Mouse (Mus musculus): ENCODE results near the gene Stxbp1. TPM values are rescaled to one million over a fixed set of nuclear protein-coding genes. Genes with fewer than 3 reads are reported as not detected.

Gene Stxbp1
- polyA plus RNA-seq, 1 experiment from 2014 or later, result 22.2 TPM

- H3K4me2 ChIP-seq, result no peak overlapping the region
- H3K27ac ChIP-seq (ENCODE audit: low read depth), result no peak overlapping the region
- no peak for ATAC-seq (ENCODE audit: insufficient read depth)
- H3K27me3 ChIP-seq (ENCODE audit: insufficient read depth, low read length), result no peaks in the 10 kb centered on the region
- DNase-seq, result peak; percentile 63
- H3K9me3 ChIP-seq (ENCODE audit: low read depth, low read length), result no peaks in the 10 kb centered on the region
- no peak overlapping the region for H3K4me3 ChIP-seq (ENCODE audit: low read depth, low read length)
- TF ChIP-seq CTCF (IDR thresholded peaks at IDR 0.05; ENCODE audit: low read depth), result no peak
- H3K4me1 ChIP-seq (ENCODE audit: insufficient read depth), result no peaks in the 10 kb centered on the region
- WGBS, result 46% methylated on average over 19 of the region's 19 CpGs
- no peak overlapping the region for H3K9ac ChIP-seq
- H3K36me3 ChIP-seq (ENCODE audit: insufficient read depth), result no peaks in the 10 kb centered on the region
Observed at GRCm38 (mm10) chr2:32768661-32769285, 78.3 kb downstream of the Stxbp1 start.

- Histone ChIP-seq H3K9ac (no peak overlapping the region), H3K9me3 (ENCODE audit: low read depth, low read length) (no peaks in the 10 kb centered on the region), H3K27ac (ENCODE audit: low read depth) (no peak overlapping the region), H3K4me1 (ENCODE audit: insufficient read depth) (no peaks in the 10 kb centered on the region), H3K4me3 (ENCODE audit: low read depth, low read length) (no peak overlapping the region), H3K27me3 (ENCODE audit: insufficient read depth, low read length) (no peaks in the 10 kb centered on the region), H3K36me3 (ENCODE audit: insufficient read depth) (peaks cover 10% of the 10 kb centered on the region; the same call in 1 of the 2 replicates), H3K4me2 (no peak overlapping the region)
- ATAC-seq (ENCODE audit: insufficient read depth) (no peak), DNase-seq (no peak)
- TF ChIP-seq CTCF (IDR thresholded peaks at IDR 0.05; ENCODE audit: low read depth), result no peak
- 68% methylated on average over 12 of the region's 12 CpGs for WGBS
Observed at GRCm38 (mm10) chr2:32767241-32767640, 79.8 kb downstream of the Stxbp1 start.

- DNase-seq (no peak), ATAC-seq (ENCODE audit: insufficient read depth) (no peak)
- Histone ChIP-seq H3K9me3 (ENCODE audit: low read depth, low read length) (no peaks in the 10 kb centered on the region), H3K4me3 (ENCODE audit: low read depth, low read length) (no peak overlapping the region), H3K36me3 (ENCODE audit: insufficient read depth) (peaks cover 30% of the 10 kb centered on the region), H3K9ac (no peak overlapping the region), H3K27me3 (ENCODE audit: insufficient read depth, low read length) (no peaks in the 10 kb centered on the region), H3K4me1 (ENCODE audit: insufficient read depth) (no peaks in the 10 kb centered on the region), H3K4me2 (no peak overlapping the region), H3K27ac (ENCODE audit: low read depth) (no peak overlapping the region)
- 74% methylated on average over 3 of the region's 3 CpGs for WGBS
- peak; percentile 55 for TF ChIP-seq CTCF (IDR thresholded peaks at IDR 0.05; ENCODE audit: low read depth)
Observed at GRCm38 (mm10) chr2:32763353-32763752, 83.7 kb downstream of the Stxbp1 start.

GRCm38 (mm10) chr2:32761859-32762258 is 85.2 kb downstream of the Stxbp1 start:
- DNase-seq, result no peak
- Histone ChIP-seq H3K36me3 (ENCODE audit: insufficient read depth) (peaks cover 30% of the 10 kb centered on the region), H3K27ac (ENCODE audit: low read depth) (no peak overlapping the region), H3K4me3 (ENCODE audit: low read depth, low read length) (no peak overlapping the region), H3K27me3 (ENCODE audit: insufficient read depth, low read length) (no peaks in the 10 kb centered on the region), H3K9ac (no peak overlapping the region), H3K4me1 (ENCODE audit: insufficient read depth) (no peaks in the 10 kb centered on the region), H3K9me3 (ENCODE audit: low read depth, low read length) (no peaks in the 10 kb centered on the region), H3K4me2 (no peak overlapping the region)
- TF ChIP-seq CTCF (IDR thresholded peaks at IDR 0.05; ENCODE audit: low read depth), result no peak
- no peak for ATAC-seq (ENCODE audit: insufficient read depth)
- WGBS, result 82% methylated on average over 4 of the region's 4 CpGs

- DNase-seq (no peak), ATAC-seq (ENCODE audit: insufficient read depth) (no peak)
Observed at GRCm38 (mm10) chr2:32761361-32761760, 85.7 kb downstream of the Stxbp1 start.

GRCm38 (mm10) chr2:32759001-32759400 is 88.0 kb downstream of the Stxbp1 start:
- Histone ChIP-seq H3K27me3 (ENCODE audit: insufficient read depth, low read length) (no peaks in the 10 kb centered on the region), H3K36me3 (ENCODE audit: insufficient read depth) (peaks cover 43% of the 10 kb centered on the region), H3K4me1 (ENCODE audit: insufficient read depth) (no peaks in the 10 kb centered on the region), H3K4me3 (ENCODE audit: low read depth, low read length) (no peak overlapping the region), H3K4me2 (no peak overlapping the region), H3K9me3 (ENCODE audit: low read depth, low read length) (no peaks in the 10 kb centered on the region), H3K27ac (ENCODE audit: low read depth) (no peak overlapping the region), H3K9ac (no peak overlapping the region)
- ATAC-seq (ENCODE audit: insufficient read depth) (no peak), DNase-seq (no peak)
- TF ChIP-seq CTCF (IDR thresholded peaks at IDR 0.05; ENCODE audit: low read depth), result no peak
- 87% methylated on average over 2 of the region's 2 CpGs for WGBS

More at GRCm38 (mm10) chr2:32761361-32761760, 85.7 kb downstream of the Stxbp1 start:
- H3K27me3 ChIP-seq (ENCODE audit: insufficient read depth, low read length), result no peaks in the 10 kb centered on the region
- no peak overlapping the region for H3K4me3 ChIP-seq (ENCODE audit: low read depth, low read length)
- WGBS, result 84% methylated on average over 14 of the region's 14 CpGs
- no peak overlapping the region for H3K27ac ChIP-seq (ENCODE audit: low read depth)
- H3K9me3 ChIP-seq (ENCODE audit: low read depth, low read length), result no peaks in the 10 kb centered on the region
- no peak for TF ChIP-seq CTCF (IDR thresholded peaks at IDR 0.05; ENCODE audit: low read depth)
- no peak overlapping the region for H3K4me2 ChIP-seq
- no peaks in the 10 kb centered on the region for H3K4me1 ChIP-seq (ENCODE audit: insufficient read depth)
- H3K36me3 ChIP-seq (ENCODE audit: insufficient read depth), result peaks cover 30% of the 10 kb centered on the region
- H3K9ac ChIP-seq, result no peak overlapping the region

GRCm38 (mm10) chr2:32758503-32758902 is 88.5 kb downstream of the Stxbp1 start:
- H3K36me3 ChIP-seq (ENCODE audit: insufficient read depth), result peaks cover 44% of the 10 kb centered on the region
- 59% methylated on average over 8 of the region's 8 CpGs for WGBS
- H3K27me3 ChIP-seq (ENCODE audit: insufficient read depth, low read length), result no peaks in the 10 kb centered on the region
- no peaks in the 10 kb centered on the region for H3K4me1 ChIP-seq (ENCODE audit: insufficient read depth)
- no peak overlapping the region for H3K27ac ChIP-seq (ENCODE audit: low read depth)
- ATAC-seq (ENCODE audit: insufficient read depth) (no peak), DNase-seq (no peak)
- no peak overlapping the region for H3K4me2 ChIP-seq
- H3K4me3 ChIP-seq (ENCODE audit: low read depth, low read length), result no peak overlapping the region
- no peak overlapping the region for H3K9ac ChIP-seq
- no peaks in the 10 kb centered on the region for H3K9me3 ChIP-seq (ENCODE audit: low read depth, low read length)
- no peak for TF ChIP-seq CTCF (IDR thresholded peaks at IDR 0.05; ENCODE audit: low read depth)

Data from lung, embryonic 14.5 days (tissue).